Mouse (Mus musculus) brown adipose tissue, adult 24 weeks (tissue): Measurements from ENCODE around the gene Polk. TPM values are rescaled to one million over a fixed set of nuclear protein-coding genes. Genes with fewer than 3 reads are reported as not detected.

Source experiments
- H3K27ac ChIP-seq: fragments of 200-500 bp; replicated peaks from 2 replicates; pipeline ENCODE4 v1.5.1; 2012; ENCODE audit warnings: low read depth, mild to moderate bottlenecking, low read length
- H3K4me1 ChIP-seq: fragments of 200-500 bp; 2 replicates; pipeline ENCODE4 v1.6.1; 2012; ENCODE audit warnings: low read length, mixed read lengths; ENCODE audit not compliant: control insufficient read depth, insufficient read depth, insufficient read length
- H3K4me3 ChIP-seq: fragments of 200-500 bp; 2 replicates; pipeline ENCODE4 v1.5.1; 2012; ENCODE audit warnings: low read depth, mild to moderate bottlenecking, low read length, moderate library complexity; ENCODE audit not compliant: insufficient read depth
- polyA plus RNA-seq: library from polyadenylated mRNA; stranded (reverse); fragments of >200 nt; gene quantifications from 2 replicates; pipeline ENCODE4 v1.2.4, GENCODE M21; 2012; ENCODE audit not compliant: missing spikeins, insufficient read depth, insufficient read length

Polk gene
- polyA plus RNA-seq, 1 experiment: 2.7 TPM

GRCm38 (mm10) chr13:96514154-96514942, 28.0 kb downstream of the Polk start:
- no peak overlapping the region for H3K4me3 ChIP-seq
- no peak overlapping the region for H3K27ac ChIP-seq
- H3K4me1 ChIP-seq: peaks cover 6% of the 10 kb centered on the region

- Histone ChIP-seq H3K4me1 (peaks cover 6% of the 10 kb centered on the region), H3K27ac (peak overlapping the region; percentile 77), H3K4me3 (no peak overlapping the region)
These were observed 30.5 kb downstream of the Polk start for GRCm38 (mm10) chr13:96511893-96512292.

GRCm38 (mm10) chr13:96511262-96511661, 31.1 kb downstream of the Polk start:
- peaks cover 6% of the 10 kb centered on the region for H3K4me1 ChIP-seq
- H3K4me3 ChIP-seq: no peak overlapping the region
- peak overlapping the region; percentile 77 for H3K27ac ChIP-seq

GRCm38 (mm10) chr13:96510635-96511034, 31.7 kb downstream of the Polk start:
- Histone ChIP-seq H3K4me3 (no peak overlapping the region), H3K27ac (peak overlapping the region; percentile 77), H3K4me1 (peaks cover 6% of the 10 kb centered on the region)

GRCm38 (mm10) chr13:96507541-96507940, 34.8 kb downstream of the Polk start:
- Histone ChIP-seq H3K27ac (no peak overlapping the region), H3K4me3 (no peak overlapping the region), H3K4me1 (peaks cover 6% of the 10 kb centered on the region)

GRCm38 (mm10) chr13:96506313-96506712, 36.1 kb downstream of the Polk start:
- peaks cover 5% of the 10 kb centered on the region for H3K4me1 ChIP-seq
- no peak overlapping the region for H3K4me3 ChIP-seq
- no peak overlapping the region for H3K27ac ChIP-seq

- H3K4me1 ChIP-seq: peaks cover 4% of the 10 kb centered on the region
- no peak overlapping the region for H3K27ac ChIP-seq
- no peak overlapping the region for H3K4me3 ChIP-seq
These were observed 36.7 kb downstream of the Polk start for GRCm38 (mm10) chr13:96505661-96506060.

GRCm38 (mm10) chr13:96499891-96500290, 42.5 kb downstream of the Polk start:
- Histone ChIP-seq H3K4me1 (no peaks in the 10 kb centered on the region), H3K27ac (no peak overlapping the region), H3K4me3 (no peak overlapping the region)

GRCm38 (mm10) chr13:96496630-96497029, 45.7 kb downstream of the Polk start:
- no peak overlapping the region for H3K27ac ChIP-seq
- no peaks in the 10 kb centered on the region for H3K4me1 ChIP-seq
- H3K4me3 ChIP-seq: peak overlapping the region; percentile 24; the same call in 1 of the 2 replicates

- no peak within 1 kb of the TSS for H3K27ac ChIP-seq
- no peaks in the 10 kb centered on the region for H3K4me1 ChIP-seq
- H3K4me3 ChIP-seq: no peak within 1 kb of the TSS
These were observed 51.9 kb downstream of the Polk start, which contains the start of gene Gm17622 for GRCm38 (mm10) chr13:96490433-96490832. Gene Gm17622 (plus strand): TSS chr13:96490733.

GRCm38 (mm10) chr13:96487968-96488367, 54.4 kb downstream of the Polk start:
- no peak overlapping the region for H3K27ac ChIP-seq
- no peak overlapping the region for H3K4me3 ChIP-seq
- H3K4me1 ChIP-seq: no peaks in the 10 kb centered on the region

- H3K4me1 ChIP-seq: no peaks in the 10 kb centered on the region
- H3K27ac ChIP-seq: no peak overlapping the region
- no peak overlapping the region for H3K4me3 ChIP-seq
These were observed 55.1 kb downstream of the Polk start for GRCm38 (mm10) chr13:96487230-96487629.

GRCm38 (mm10) chr13:96478991-96479390, 63.4 kb downstream of the Polk start:
- H3K27ac ChIP-seq: no peak overlapping the region
- H3K4me3 ChIP-seq: no peak overlapping the region
- H3K4me1 ChIP-seq: peaks cover 4% of the 10 kb centered on the region; the same call in 1 of the 2 replicates

- no peak overlapping the region for H3K27ac ChIP-seq
- peaks cover 4% of the 10 kb centered on the region; the same call in 1 of the 2 replicates for H3K4me1 ChIP-seq
- H3K4me3 ChIP-seq: no peak overlapping the region
These were observed 65.2 kb downstream of the Polk start for GRCm38 (mm10) chr13:96477226-96477625.

- no peak within 1 kb of the TSS for H3K4me3 ChIP-seq
- no peaks in the 10 kb centered on the region for H3K4me1 ChIP-seq
- H3K27ac ChIP-seq: no peak within 1 kb of the TSS
These were observed 71.4 kb downstream of the Polk start, which contains the start of gene Ankdd1b for GRCm38 (mm10) chr13:96470957-96471356. Gene Ankdd1b (minus strand): TSS chr13:96471198.

- no peak overlapping the region for H3K27ac ChIP-seq
These were observed 71.8 kb downstream of the Polk start for GRCm38 (mm10) chr13:96470556-96470955.

More at GRCm38 (mm10) chr13:96470556-96470955, 71.8 kb downstream of the Polk start:
- H3K4me1 ChIP-seq: no peaks in the 10 kb centered on the region
- no peak overlapping the region for H3K4me3 ChIP-seq
